Mouse (Mus musculus) heart, embryonic 12.5 days (tissue): ENCODE results near the gene Zmym5. TPM values are rescaled to one million over a fixed set of nuclear protein-coding genes. Genes with fewer than 3 reads are reported as not detected.
A peak's percentile ranks its signal among the peaks of the same experiment; 100 is the strongest.
"Not testable (repeated sequence)": the region's sequence is repeated elsewhere in the genome, so short reads cannot be mapped to it uniquely, and the experiment has no call there.

Experiments used
- ATAC-seq: fragments of 200-750 bp; cut with Nextera tagmentation; 2 replicates; pipeline ENCODE4 v1.8.0; 2017; ENCODE audit warnings: moderate TSS enrichment, moderate library complexity; ENCODE audit not compliant: insufficient number of reproducible peaks, low FRiP score
- H3K27ac ChIP-seq: fragments of 300-500 bp; sonication (generic); 2 replicates; pipeline ENCODE4 v1.5.1; 2016; ENCODE audit warnings: mild to moderate bottlenecking, moderate library complexity; ENCODE audit not compliant: poor library complexity, severe bottlenecking
- H3K27me3 ChIP-seq: fragments of 300-500 bp; sonication (generic); replicated peaks from 2 replicates; pipeline ENCODE4 v1.6.1; 2016; ENCODE audit warnings: mild to moderate bottlenecking, moderate library complexity
- H3K36me3 ChIP-seq: fragments of 300-500 bp; sonication (generic); 2 replicates; pipeline ENCODE4 v1.6.1; 2016; ENCODE audit warnings: mild to moderate bottlenecking, moderate library complexity
- H3K4me1 ChIP-seq: fragments of 300-500 bp; sonication (generic); replicated peaks from 2 replicates; pipeline ENCODE4 v1.6.1; 2016; ENCODE audit warnings: mild to moderate bottlenecking
- H3K4me2 ChIP-seq: fragments of 300-500 bp; sonication (generic); 2 replicates; pipeline ENCODE4 v1.6.1; 2016; ENCODE audit warnings: mild to moderate bottlenecking, moderate library complexity
- H3K4me3 ChIP-seq: fragments of 300-500 bp; sonication (generic); 2 replicates; pipeline ENCODE4 v1.5.1; 2016; ENCODE audit warnings: mild to moderate bottlenecking
- H3K9ac ChIP-seq: fragments of 300-500 bp; sonication (generic); 2 replicates; pipeline ENCODE4 v1.6.1; 2016; ENCODE audit warnings: mild to moderate bottlenecking, moderate library complexity
- H3K9me3 ChIP-seq: fragments of 300-500 bp; sonication (generic); replicated peaks from 2 replicates; pipeline ENCODE4 v1.6.1; 2016; ENCODE audit warnings: mild to moderate bottlenecking, moderate library complexity
- WGBS: fragments of 180-500 bp; shearing (Covaris S2); methylation state at CpG from one replicate; pipeline ENCODE4 v1.1.7; 2016; 5-methylcytosine and 5-hydroxymethylcytosine counted together
- polyA plus RNA-seq: library from polyadenylated mRNA; unstranded; fragments of >200 nt; fragmentation: Nextera tagmentation; extraction: Ambion mirVana; gene quantifications from 2 replicates; pipeline ENCODE4 v1.2.1, GENCODE M21; 2016

The Zmym5 gene
- polyA plus RNA-seq, 1 experiment from 2014 or later = 19.1 TPM

- Histone ChIP-seq H3K4me3 (peak overlapping the region; percentile 4; the same call in 1 of the 2 replicates), H3K9ac (no peak overlapping the region), H3K4me2 (peak overlapping the region; percentile 39), H3K27ac (no peak overlapping the region), H3K9me3 (no peaks in the 10 kb centered on the region), H3K36me3 (no peaks in the 10 kb centered on the region), H3K4me1 (peaks cover 9% of the 10 kb centered on the region), H3K27me3 (no peaks in the 10 kb centered on the region)
- WGBS = 22% methylated on average over 10 of the region's 11 CpGs
- no peak for ATAC-seq
Observed at GRCm38 (mm10) chr14:56817616-56818015, 6.1 kb upstream of the Zmym5 start.

- no peak overlapping the region for H3K4me2 ChIP-seq
- H3K27ac ChIP-seq = no peak overlapping the region
- WGBS = 70% methylated on average over 4 of the region's 4 CpGs
- H3K27me3 ChIP-seq = no peaks in the 10 kb centered on the region
- no peak overlapping the region for H3K9ac ChIP-seq
- no peaks in the 10 kb centered on the region for H3K9me3 ChIP-seq
- H3K4me1 ChIP-seq = peaks cover 9% of the 10 kb centered on the region
- no peak overlapping the region for H3K4me3 ChIP-seq
- H3K36me3 ChIP-seq = no peaks in the 10 kb centered on the region
- ATAC-seq = no peak
Observed at GRCm38 (mm10) chr14:56817131-56817530, 5.6 kb upstream of the Zmym5 start.

- no peaks in the 10 kb centered on the region for H3K9me3 ChIP-seq
- peaks cover 9% of the 10 kb centered on the region for H3K4me1 ChIP-seq
- WGBS = 76% methylated on average over 4 of the region's 4 CpGs
- H3K4me2 ChIP-seq = no peak overlapping the region
- H3K4me3 ChIP-seq = no peak overlapping the region
- no peaks in the 10 kb centered on the region for H3K27me3 ChIP-seq
- H3K27ac ChIP-seq = no peak overlapping the region
- H3K9ac ChIP-seq = no peak overlapping the region
- ATAC-seq = no peak
- no peaks in the 10 kb centered on the region for H3K36me3 ChIP-seq
Observed at GRCm38 (mm10) chr14:56816541-56816940, 5.0 kb upstream of the Zmym5 start.

- H3K4me1 ChIP-seq = peaks cover 16% of the 10 kb centered on the region
- H3K27me3 ChIP-seq = no peaks in the 10 kb centered on the region
- H3K9ac ChIP-seq = peak overlapping the region; percentile 67
- peak; percentile 33 for ATAC-seq
- H3K4me2 ChIP-seq = peak overlapping the region; percentile 74
- WGBS = 1% methylated on average over 35 of the region's 35 CpGs
- peaks cover 7% of the 10 kb centered on the region; the same call in 1 of the 2 replicates for H3K36me3 ChIP-seq
- H3K27ac ChIP-seq = peak overlapping the region; percentile 93
- peak overlapping the region; percentile 55 for H3K4me3 ChIP-seq
- H3K9me3 ChIP-seq = no peaks in the 10 kb centered on the region
Observed at GRCm38 (mm10) chr14:56812520-56813036, 1.1 kb upstream of the Zmym5 start.

GRCm38 (mm10) chr14:56810781-56811690 lies 480 bp downstream of the Zmym5 start:
- H3K36me3 ChIP-seq = peaks cover 12% of the 10 kb centered on the region; the same call in 1 of the 2 replicates
- H3K9ac ChIP-seq = peak overlapping the region; percentile 90
- not testable (repeated sequence) for H3K27me3 ChIP-seq, H3K9me3 ChIP-seq
- under 1% methylated on average over 56 of the region's 86 CpGs for WGBS
- H3K27ac ChIP-seq = peak overlapping the region; percentile 94
- peaks cover 14% of the 10 kb centered on the region for H3K4me1 ChIP-seq
- ATAC-seq = peak; percentile 86
- H3K4me3 ChIP-seq = peak overlapping the region; percentile 82
- peak overlapping the region; percentile 77 for H3K4me2 ChIP-seq

GRCm38 (mm10) chr14:56793243-56793642 lies 18.3 kb downstream of the Zmym5 start:
- ATAC-seq = no peak

GRCm38 (mm10) chr14:56784575-56784974 lies 26.9 kb downstream of the Zmym5 start:
- Histone ChIP-seq H3K36me3 (no peaks in the 10 kb centered on the region), H3K4me1 (peaks cover 4% of the 10 kb centered on the region; the same call in 1 of the 2 replicates), H3K9me3 (no peaks in the 10 kb centered on the region), H3K4me2 (no peak overlapping the region), H3K9ac (no peak overlapping the region), H3K27ac (no peak overlapping the region), H3K27me3 (no peaks in the 10 kb centered on the region), H3K4me3 (no peak overlapping the region)
- WGBS = 58% methylated on average over 1 of the region's 1 CpGs
- ATAC-seq = no peak

More at GRCm38 (mm10) chr14:56793243-56793642, 18.3 kb downstream of the Zmym5 start:
- Histone ChIP-seq H3K27me3 (no peaks in the 10 kb centered on the region), H3K4me2 (no peak overlapping the region), H3K4me3 (no peak overlapping the region), H3K9ac (no peak overlapping the region), H3K9me3 (no peaks in the 10 kb centered on the region), H3K36me3 (peaks cover 53% of the 10 kb centered on the region), H3K4me1 (no peaks in the 10 kb centered on the region), H3K27ac (no peak overlapping the region)
- WGBS = 40% methylated on average over 2 of the region's 2 CpGs

- no peaks in the 10 kb centered on the region for H3K36me3 ChIP-seq
- WGBS = 28% methylated on average over 3 of the region's 3 CpGs
- H3K27ac ChIP-seq = peak overlapping the region; percentile 94
- H3K9me3 ChIP-seq = no peaks in the 10 kb centered on the region
- no peaks in the 10 kb centered on the region for H3K27me3 ChIP-seq
- peak overlapping the region; percentile 89 for H3K4me3 ChIP-seq
- ATAC-seq = no peak
- peak overlapping the region; percentile 89 for H3K4me2 ChIP-seq
- H3K9ac ChIP-seq = peak overlapping the region; percentile 63
- H3K4me1 ChIP-seq = peaks cover 16% of the 10 kb centered on the region
Observed at GRCm38 (mm10) chr14:56778933-56779300, 32.6 kb downstream of the Zmym5 start.

GRCm38 (mm10) chr14:56778200-56778932 lies 33.1 kb downstream of the Zmym5 start, which contains the start of gene Pspc1:
Pspc1 (minus strand) TSS chr14:56778316.
- peak within 1 kb of the TSS; percentile 89 for H3K4me2 ChIP-seq
- H3K9ac ChIP-seq = peak within 1 kb of the TSS; percentile 92
- peak within 1 kb of the TSS; percentile 94 for H3K27ac ChIP-seq
- WGBS = under 1% methylated on average over 36 of the region's 36 CpGs
- peak within 1 kb of the TSS; percentile 89 for H3K4me3 ChIP-seq
- peak; percentile 96 for ATAC-seq
- peaks cover 16% of the 10 kb centered on the region for H3K4me1 ChIP-seq
- H3K36me3 ChIP-seq = no peaks in the 10 kb centered on the region
- no peaks in the 10 kb centered on the region for H3K27me3 ChIP-seq
- H3K9me3 ChIP-seq = no peaks in the 10 kb centered on the region

- H3K9ac ChIP-seq = peak overlapping the region; percentile 92
- peak overlapping the region; percentile 89 for H3K4me2 ChIP-seq
- peaks cover 16% of the 10 kb centered on the region for H3K4me1 ChIP-seq
- peak overlapping the region; percentile 94 for H3K27ac ChIP-seq
- H3K27me3 ChIP-seq = no peaks in the 10 kb centered on the region
- peak; percentile 75 for ATAC-seq
- H3K36me3 ChIP-seq = no peaks in the 10 kb centered on the region
- H3K9me3 ChIP-seq = no peaks in the 10 kb centered on the region
- under 1% methylated on average over 71 of the region's 71 CpGs for WGBS
- peak overlapping the region; percentile 89 for H3K4me3 ChIP-seq
Observed at GRCm38 (mm10) chr14:56777360-56778136, 34.0 kb downstream of the Zmym5 start.
